Mouse (Mus musculus): ENCODE results near the gene 1810043G02Rik. TPM values are rescaled to one million over a fixed set of nuclear protein-coding genes. Genes with fewer than 3 reads are reported as not detected.
"Not testable (repeated sequence)": the region's sequence is repeated elsewhere in the genome, so short reads cannot be mapped to it uniquely, and the experiment has no call there.

Gene 1810043G02Rik
- 10 to 100 TPM; 30.3 to 34.7 TPM for total RNA-seq (2021)

- intact Hi-C loops (cut with DNase I), result loop anchor here (2.0 to 5.0 kb wide), 2 partner anchors 30 to 341 kb away; no protein-coding TSS in a partner anchor
These were observed at the start of gene 1810043G02Rik for GRCm38 (mm10) chr10:77978351-77979350. Gene 1810043G02Rik, plus strand, starts transcription at chr10:77978524.

GRCm38 (mm10) chr10:77939685-77940084 is 38.6 kb upstream of the 1810043G02Rik start:
- intact Hi-C loops (cut with DNase I), result loop anchor here (5.0 kb wide), 1 partner anchor 212 kb away; the partner anchor contains the start of gene Gm10100
- DNase-seq (ENCODE audit: low spot score in 2 of 2), result peak in 1 of 2 experiments; percentile 42

More at GRCm38 (mm10) chr10:77978351-77979350, at the start of gene 1810043G02Rik:
- peak; percentile 99 for DNase-seq (ENCODE audit: low spot score in 2 of 2)

GRCm38 (mm10) chr10:77950468-77950867 is 27.9 kb upstream of the 1810043G02Rik start:
- DNase-seq (ENCODE audit: low spot score in 2 of 2); intact Hi-C loops (cut with DNase I): not testable (repeated sequence)

GRCm38 (mm10) chr10:77962725-77963124 is 15.6 kb upstream of the 1810043G02Rik start:
- intact Hi-C loops (cut with DNase I), result no loop called here
- no peak for DNase-seq (ENCODE audit: low spot score in 2 of 2)

- no peak for DNase-seq (ENCODE audit: low spot score in 2 of 2)
- intact Hi-C loops (cut with DNase I), result no loop called here
These were observed 14.4 kb upstream of the 1810043G02Rik start for GRCm38 (mm10) chr10:77963971-77964370.

GRCm38 (mm10) chr10:77969274-77969972 is 8.9 kb upstream of the 1810043G02Rik start:
- DNase-seq (ENCODE audit: low spot score in 2 of 2), result peak; percentile 69 to 82
- intact Hi-C loops (cut with DNase I), result no loop called here

GRCm38 (mm10) chr10:77969973-77970325 is 8.4 kb upstream of the 1810043G02Rik start:
- intact Hi-C loops (cut with DNase I), result no loop called here
- DNase-seq (ENCODE audit: low spot score in 2 of 2), result no peak

- DNase-seq (ENCODE audit: low spot score in 2 of 2), result no peak
These were observed 7.8 kb upstream of the 1810043G02Rik start, which contains the start of gene Trpm2 for GRCm38 (mm10) chr10:77970481-77970880. Gene Trpm2, minus strand, starts transcription at chr10:77970563.

GRCm38 (mm10) chr10:77971191-77971590 is 7.1 kb upstream of the 1810043G02Rik start:
- no peak for DNase-seq (ENCODE audit: low spot score in 2 of 2)
- intact Hi-C loops (cut with DNase I), result no loop called here

More at GRCm38 (mm10) chr10:77970481-77970880, 7.8 kb upstream of the 1810043G02Rik start, which contains the start of gene Trpm2:
- intact Hi-C loops (cut with DNase I), result no loop called here

- DNase-seq (ENCODE audit: low spot score in 2 of 2), result peak in 1 of 2 experiments; percentile 57
- intact Hi-C loops (cut with DNase I), result no loop called here
These were observed 6.4 kb upstream of the 1810043G02Rik start for GRCm38 (mm10) chr10:77971709-77972553.

GRCm38 (mm10) chr10:77974323-77974722 is 4.0 kb upstream of the 1810043G02Rik start:
- intact Hi-C loops (cut with DNase I), result no loop called here
- DNase-seq (ENCODE audit: low spot score in 2 of 2), result no peak

- intact Hi-C loops (cut with DNase I), result loop anchor here (5.0 kb wide), 1 partner anchor 338 kb away; no protein-coding TSS in a partner anchor
- DNase-seq (ENCODE audit: low spot score in 2 of 2), result no peak
These were observed 3.5 kb upstream of the 1810043G02Rik start for GRCm38 (mm10) chr10:77974811-77975210.

GRCm38 (mm10) chr10:77975653-77976052 is 2.7 kb upstream of the 1810043G02Rik start:
- intact Hi-C loops (cut with DNase I), result loop anchor here (5.0 kb wide), 1 partner anchor 338 kb away; no protein-coding TSS in a partner anchor
- DNase-seq (ENCODE audit: low spot score in 2 of 2), result no peak

GRCm38 (mm10) chr10:77976458-77977150 is 1.7 kb upstream of the 1810043G02Rik start:
- intact Hi-C loops (cut with DNase I), result loop anchor here (5.0 kb wide), 1 partner anchor 339 kb away; no protein-coding TSS in a partner anchor
- no peak for DNase-seq (ENCODE audit: low spot score in 2 of 2)

- DNase-seq (ENCODE audit: low spot score in 2 of 2), result peak; percentile 78 to 86
- intact Hi-C loops (cut with DNase I), result no loop called here
These were observed 6.3 kb downstream of the 1810043G02Rik start for GRCm38 (mm10) chr10:77984660-77985059.

- no peak for DNase-seq (ENCODE audit: low spot score in 2 of 2)
- intact Hi-C loops (cut with DNase I), result no loop called here
These were observed 7.5 kb downstream of the 1810043G02Rik start for GRCm38 (mm10) chr10:77985775-77986174.

- intact Hi-C loops (cut with DNase I), result no loop called here
These were observed 17.3 kb downstream of the 1810043G02Rik start for GRCm38 (mm10) chr10:77995639-77996038.

GRCm38 (mm10) chr10:78000200-78000599 is 21.9 kb downstream of the 1810043G02Rik start:
- DNase-seq (ENCODE audit: low spot score in 2 of 2), result no peak
- intact Hi-C loops (cut with DNase I), result loop anchor here (5.0 kb wide), 1 partner anchor 387 kb away; no protein-coding TSS in a partner anchor

More at GRCm38 (mm10) chr10:77995639-77996038, 17.3 kb downstream of the 1810043G02Rik start:
- no peak for DNase-seq (ENCODE audit: low spot score in 2 of 2)
